Mouse (Mus musculus) kidney, adult 2 months (tissue): ENCODE data around the gene Tceal7.
"Not testable (repeated sequence)": the region's sequence is repeated elsewhere in the genome, so short reads cannot be mapped to it uniquely, and the experiment has no call there.

Experiments
- CTCF ChIP-seq: fragments of 200-500 bp; conservative IDR thresholded peaks from 2 replicates; pipeline ENCODE4 v1.5.1; 2011; ENCODE audit warnings: low read depth, mild to moderate bottlenecking, control low read depth, low read length, moderate library complexity, mixed read lengths; ENCODE audit not compliant: insufficient read depth, insufficient read length
- POLR2A ChIP-seq: fragments of 200-500 bp; IDR thresholded peaks from one replicate; pipeline ENCODE4 v1.6.1; 2011; ENCODE audit warnings: low read depth, low read length, control low read depth

- not testable (repeated sequence) for TF ChIP-seq CTCF, POLR2A
These were observed 56.0 kb downstream of the Tceal7 start for GRCm38 (mm10) chrX:136270393-136271111.
